Mouse (Mus musculus) lung, embryonic 14.5 days (tissue): Measurements from ENCODE around the gene Ppp2r3c. TPM values are rescaled to one million over a fixed set of nuclear protein-coding genes. Genes with fewer than 3 reads are reported as not detected.

Experiments
- ATAC-seq: fragments of 200-750 bp; cut with Nextera tagmentation; 2 replicates; pipeline ENCODE4 v1.8.0; 2017; ENCODE audit warnings: mild to moderate bottlenecking, moderate TSS enrichment, moderate library complexity; ENCODE audit not compliant: insufficient read depth
- DNase-seq: peaks from one replicate; pipeline ENCODE4 v3.0.0-alpha.2; 2015
- H3K27ac ChIP-seq: fragments of 300-500 bp; sonication (generic); 2 replicates; pipeline ENCODE4 v1.5.1; 2014; ENCODE audit warnings: low read depth, mild to moderate bottlenecking, moderate library complexity
- H3K27me3 ChIP-seq: fragments of 300-500 bp; sonication (generic); 2 replicates; pipeline ENCODE4 v1.6.1; 2014; ENCODE audit warnings: low read length, control low read depth; ENCODE audit not compliant: insufficient read depth
- H3K36me3 ChIP-seq: fragments of 300-500 bp; sonication (generic); 2 replicates; pipeline ENCODE4 v1.6.1; 2014; ENCODE audit warnings: control low read depth; ENCODE audit not compliant: insufficient read depth
- H3K4me1 ChIP-seq: fragments of 300-500 bp; sonication (generic); 2 replicates; pipeline ENCODE4 v1.6.1; 2014; ENCODE audit warnings: antibody characterized with exemption, control low read depth; ENCODE audit not compliant: insufficient read depth
- H3K4me2 ChIP-seq: fragments of 300-500 bp; sonication (generic); 2 replicates; pipeline ENCODE4 v1.6.1; 2014; ENCODE audit warnings: mild to moderate bottlenecking
- H3K4me3 ChIP-seq: fragments of 300-500 bp; sonication (generic); 2 replicates; pipeline ENCODE4 v1.5.1; 2014; ENCODE audit warnings: low read depth, low read length
- H3K9ac ChIP-seq: fragments of 300-500 bp; sonication (generic); 2 replicates; pipeline ENCODE4 v1.6.1; 2014
- H3K9me3 ChIP-seq: fragments of 300-500 bp; sonication (generic); 2 replicates; pipeline ENCODE4 v1.6.1; 2016; ENCODE audit warnings: low read depth, low read length, control low read depth
- CTCF ChIP-seq: IDR thresholded peaks from 2 replicates; pipeline ENCODE4 v1.5.1; 2016; ENCODE audit warnings: antibody characterized with exemption, low read depth
- WGBS: fragments of 180-500 bp; shearing (Covaris S2); extraction: QIAGEN DNeasy Blood & Tissue Kit; methylation state at CpG from one replicate; pipeline ENCODE4 v1.1.7; 2014; 5-methylcytosine and 5-hydroxymethylcytosine counted together
- polyA plus RNA-seq: library from polyadenylated mRNA; unstranded; fragments of >200 nt; fragmentation: Nextera tagmentation; extraction: Ambion mirVana; gene quantifications from 2 replicates; pipeline ENCODE4 v1.2.1, GENCODE M21; 2014

The Ppp2r3c gene
- polyA plus RNA-seq, 1 experiment from 2014 or later = 14.8 TPM

DNA sequence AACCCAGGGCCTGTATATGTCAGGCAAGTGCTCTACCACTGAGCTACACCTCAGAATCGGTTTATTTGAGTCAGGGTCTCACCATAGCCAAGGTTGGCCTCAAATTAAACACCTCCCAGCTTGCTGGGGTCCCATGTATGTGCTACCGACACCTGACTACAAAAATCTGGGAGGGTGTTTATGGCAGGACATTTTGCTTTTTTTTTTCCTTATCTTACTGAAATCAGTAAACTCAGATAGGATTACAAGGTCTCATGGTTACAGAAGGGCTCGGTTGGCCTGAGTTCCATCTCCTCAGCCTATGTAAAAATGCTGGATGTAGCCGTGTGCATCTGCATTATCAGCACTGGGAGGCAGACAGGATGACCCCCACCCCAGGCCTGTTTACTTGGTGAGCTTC lies 26.0 kb upstream of the Ppp2r3c start:
- Histone ChIP-seq H3K9me3 (no peaks in the 10 kb centered on the region), H3K27me3 (no peaks in the 10 kb centered on the region), H3K36me3 (peaks cover 5% of the 10 kb centered on the region), H3K27ac (no peak overlapping the region), H3K4me3 (no peak overlapping the region), H3K4me2 (no peak overlapping the region), H3K4me1 (no peaks in the 10 kb centered on the region), H3K9ac (no peak overlapping the region)
- TF ChIP-seq CTCF = no peak
- WGBS = 79% methylated on average over 4 of the region's 4 CpGs
- no peak for ATAC-seq
- DNase-seq = no peak

DNA sequence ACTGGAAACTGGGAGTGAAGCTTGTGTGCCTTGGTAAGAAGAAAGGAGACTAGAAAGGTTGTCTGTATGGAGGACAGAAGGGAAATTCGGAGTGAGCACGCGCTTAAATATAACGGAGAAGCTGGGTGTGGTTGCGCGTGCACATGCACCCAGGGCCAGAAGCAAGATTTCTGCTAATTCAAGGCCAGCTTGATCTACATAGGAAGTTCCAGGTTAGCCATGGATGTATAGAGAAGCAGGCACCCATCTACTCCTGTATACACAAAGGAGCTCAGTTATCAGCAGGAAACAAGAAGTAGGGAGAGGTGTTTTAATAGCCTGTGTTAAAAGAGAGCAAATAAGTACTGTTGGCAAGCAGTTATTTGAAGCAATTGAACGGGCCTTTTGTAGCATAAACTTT lies 22.9 kb upstream of the Ppp2r3c start:
- no peak for ATAC-seq
- Histone ChIP-seq H3K4me2 (no peak overlapping the region), H3K27me3 (no peaks in the 10 kb centered on the region), H3K36me3 (peaks cover 5% of the 10 kb centered on the region), H3K4me3 (no peak overlapping the region), H3K27ac (no peak overlapping the region), H3K9ac (no peak overlapping the region), H3K4me1 (no peaks in the 10 kb centered on the region), H3K9me3 (no peaks in the 10 kb centered on the region)
- DNase-seq = no peak
- TF ChIP-seq CTCF = no peak
- WGBS = 86% methylated on average over 7 of the region's 7 CpGs

DNA sequence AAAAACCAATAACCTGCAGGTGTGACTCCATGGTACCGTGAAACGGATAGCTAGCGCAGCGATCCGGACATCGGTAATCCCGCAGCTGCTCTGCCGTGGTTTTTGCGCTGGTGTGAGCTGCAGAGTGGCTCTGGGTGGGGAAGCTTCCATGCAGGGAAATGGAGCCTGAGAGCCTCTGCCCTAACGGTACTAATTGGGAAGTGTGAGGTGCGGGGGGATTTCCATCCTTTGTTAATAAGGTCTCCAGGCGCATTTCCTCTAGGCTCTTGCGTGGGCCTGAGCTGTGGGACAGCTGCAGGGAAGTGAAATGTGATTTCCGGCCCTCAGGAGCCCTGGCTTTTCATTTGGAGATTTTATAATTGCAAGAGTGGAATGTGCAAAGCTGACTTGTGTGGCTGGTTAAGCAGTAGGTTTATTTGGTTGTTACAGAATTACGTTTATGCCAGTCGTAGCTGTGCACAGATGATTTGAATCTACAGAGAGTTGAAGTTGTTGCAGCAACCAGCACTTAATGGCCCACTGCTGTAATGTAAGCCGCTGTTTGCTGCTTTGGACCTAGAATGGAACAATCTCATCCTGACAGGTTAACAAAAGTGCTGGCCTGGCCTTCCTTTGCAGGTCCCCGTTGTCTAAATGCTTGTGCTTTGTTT lies 19.0 kb upstream of the Ppp2r3c start:
- TF ChIP-seq CTCF = no peak
- Histone ChIP-seq H3K4me1 (no peaks in the 10 kb centered on the region), H3K9ac (no peak overlapping the region), H3K4me2 (no peak overlapping the region), H3K4me3 (no peak overlapping the region), H3K27me3 (no peaks in the 10 kb centered on the region), H3K27ac (peak overlapping the region; percentile 69; the same call in 1 of the 2 replicates), H3K9me3 (no peaks in the 10 kb centered on the region), H3K36me3 (peaks cover 8% of the 10 kb centered on the region)
- DNase-seq = peak; percentile 19
- no peak for ATAC-seq
- 80% methylated on average over 18 of the region's 18 CpGs for WGBS

DNA sequence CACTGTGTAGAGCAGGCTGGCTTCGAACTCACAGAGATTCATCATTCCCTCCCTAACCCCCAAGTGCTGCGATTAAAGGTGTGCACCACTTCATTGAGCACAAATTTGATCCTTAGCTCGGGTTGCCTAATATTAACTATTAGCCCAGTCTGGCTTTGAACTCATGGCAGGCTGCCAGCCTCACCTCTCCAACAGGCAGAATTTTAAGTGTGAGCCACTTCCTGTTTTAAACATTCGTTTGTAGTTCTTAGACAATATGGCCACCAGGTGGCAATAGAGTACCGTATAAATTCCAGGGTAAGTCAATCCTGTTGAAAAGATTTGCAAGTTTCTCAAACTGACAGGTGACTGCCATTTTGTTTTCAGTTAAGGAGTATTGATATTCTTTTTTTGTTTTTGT lies 12.4 kb upstream of the Ppp2r3c start:
- Histone ChIP-seq H3K4me1 (no peaks in the 10 kb centered on the region), H3K9me3 (no peaks in the 10 kb centered on the region), H3K9ac (no peak overlapping the region), H3K36me3 (peaks cover 5% of the 10 kb centered on the region), H3K27ac (no peak overlapping the region), H3K4me2 (no peak overlapping the region), H3K27me3 (no peaks in the 10 kb centered on the region), H3K4me3 (no peak overlapping the region)
- peak; percentile 71 for TF ChIP-seq CTCF
- peak; percentile 49; the same call in 1 of the 2 replicates for ATAC-seq
- peak; percentile 96 for DNase-seq
- 36% methylated on average over 5 of the region's 5 CpGs for WGBS

DNA sequence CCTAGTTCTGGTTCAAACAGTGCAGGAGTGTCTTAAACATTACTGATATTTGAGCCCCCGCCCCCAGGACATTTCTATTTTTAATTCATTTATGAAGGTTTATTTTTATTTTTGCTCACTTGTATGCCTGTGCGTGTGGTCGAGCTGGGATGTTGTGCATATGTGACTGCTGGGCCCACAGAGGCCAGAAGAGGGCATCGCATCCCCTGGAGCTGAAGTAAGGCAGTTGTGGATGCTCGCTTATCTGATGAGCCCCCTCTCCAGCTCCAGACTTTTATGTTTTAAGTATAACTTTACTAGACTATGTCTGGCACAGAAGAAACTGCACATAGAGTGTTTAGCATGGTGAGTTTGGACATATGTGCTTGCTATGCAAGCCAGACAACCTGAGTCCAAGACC lies 11.1 kb upstream of the Ppp2r3c start:
- no peaks in the 10 kb centered on the region for H3K9me3 ChIP-seq
- H3K4me2 ChIP-seq = no peak overlapping the region
- no peak overlapping the region for H3K27ac ChIP-seq
- no peak for DNase-seq
- WGBS = 79% methylated on average over 5 of the region's 5 CpGs
- peak; percentile 32; the same call in 1 of the 2 replicates for TF ChIP-seq CTCF
- H3K4me1 ChIP-seq = no peaks in the 10 kb centered on the region
- no peak overlapping the region for H3K9ac ChIP-seq
- H3K4me3 ChIP-seq = no peak overlapping the region
- H3K36me3 ChIP-seq = peaks cover 5% of the 10 kb centered on the region
- ATAC-seq = no peak
- H3K27me3 ChIP-seq = no peaks in the 10 kb centered on the region

DNA sequence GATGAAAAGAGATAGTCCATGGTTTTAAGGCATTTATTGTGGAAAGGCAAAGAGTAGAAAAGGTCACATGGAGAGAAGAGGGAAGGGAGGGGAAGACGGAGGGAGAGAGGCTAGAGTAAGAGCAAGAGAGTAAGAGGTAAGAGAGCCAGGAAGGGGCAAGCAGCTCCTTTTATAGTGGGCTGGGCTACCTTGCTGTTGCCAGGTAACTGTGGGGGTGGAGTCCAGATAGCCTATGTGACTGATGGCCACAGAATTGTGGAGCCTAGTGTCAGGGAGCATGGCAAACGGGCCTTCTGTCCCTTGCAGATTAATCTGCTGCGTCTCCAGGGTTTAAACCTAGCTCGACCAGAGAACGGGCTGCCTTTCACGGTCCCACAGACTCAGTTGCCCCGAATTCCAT lies 9.0 kb upstream of the Ppp2r3c start:
- no peak overlapping the region for H3K9ac ChIP-seq
- no peak overlapping the region for H3K4me2 ChIP-seq
- no peak for TF ChIP-seq CTCF
- no peak for ATAC-seq
- DNase-seq = no peak
- H3K27ac ChIP-seq = no peak overlapping the region
- no peaks in the 10 kb centered on the region for H3K4me1 ChIP-seq
- no peak overlapping the region for H3K4me3 ChIP-seq
- no peaks in the 10 kb centered on the region for H3K9me3 ChIP-seq
- 81% methylated on average over 7 of the region's 7 CpGs for WGBS
- H3K36me3 ChIP-seq = peaks cover 9% of the 10 kb centered on the region; the same call in 1 of the 2 replicates
- H3K27me3 ChIP-seq = no peaks in the 10 kb centered on the region

DNA sequence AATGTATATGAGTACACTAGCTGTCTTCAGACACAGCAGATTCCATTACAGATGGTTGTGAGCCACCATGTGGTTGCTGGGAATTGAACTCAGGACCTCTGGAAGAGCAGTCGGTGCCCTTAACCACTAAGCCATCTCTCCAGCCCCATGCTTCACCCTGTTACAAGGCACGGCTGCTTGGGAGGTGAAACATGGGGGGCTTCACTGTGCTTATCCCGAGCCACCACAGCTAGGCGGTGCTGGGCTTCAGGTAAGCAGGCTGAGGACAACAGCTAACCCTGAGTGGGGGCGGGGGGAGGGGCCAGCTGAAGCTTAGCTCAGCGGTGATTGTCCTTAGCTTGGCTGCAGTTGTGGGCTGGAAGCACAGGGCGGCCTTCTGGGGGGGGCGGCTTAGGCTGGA lies 6.7 kb upstream of the Ppp2r3c start:
- H3K9ac ChIP-seq = no peak overlapping the region
- TF ChIP-seq CTCF = no peak
- H3K27me3 ChIP-seq = no peaks in the 10 kb centered on the region
- no peaks in the 10 kb centered on the region for H3K4me1 ChIP-seq
- H3K27ac ChIP-seq = no peak overlapping the region
- H3K4me3 ChIP-seq = no peak overlapping the region
- 77% methylated on average over 8 of the region's 8 CpGs for WGBS
- peaks cover 15% of the 10 kb centered on the region for H3K36me3 ChIP-seq
- ATAC-seq = no peak
- DNase-seq = no peak
- no peaks in the 10 kb centered on the region for H3K9me3 ChIP-seq
- no peak overlapping the region for H3K4me2 ChIP-seq
